Mouse (Mus musculus): ENCODE results near the gene Macf1.

GRCm38 (mm10) chr4:123401265-123401664 lies 282.9 kb downstream of the Macf1 start:
- TF ChIP-seq POLR2A (IDR thresholded peaks at IDR 0.05; ENCODE audit: low read depth, low read length) (no peak), CTCF (IDR thresholded peaks at IDR 0.05; ENCODE audit: extremely low read depth, insufficient read depth, insufficient read length, insufficient replicate concordance) (no peak)
